28 mouse cellular contexts compared by ENCODE assay signal in genomic region chr14:61516471-61517426, GRCm38 (mm10). TPM values are rescaled to one million over a fixed set of nuclear protein-coding genes. Genes with fewer than 3 reads are reported as not detected.
DNase-seq lines count a peak whose midpoint lies in the region; ATAC-seq and TF ChIP-seq lines count a peak whose summit lies in the region.
"Had no signal": no experiment of that assay in that cellular context is flagged by ENCODE, and none has a peak within 500 bp of the region (broad histone marks: within the 10 kb centered on the region; RNA-seq: fewer than 3 reads in every experiment).

No protein-coding gene starts in this region.

- TF ChIP-seq CTCF in bone marrow macrophage, adult 2 months (IDR thresholded peaks at IDR 0.05; ENCODE audit: low read depth, low read length), result no peak
- no peak for TF ChIP-seq CTCF in liver, postnatal 0 days (IDR thresholded peaks at IDR 0.05; ENCODE audit: low read depth)

- peak; percentile 25 for DNase-seq in 416B (ENCODE audit: low read depth)
- no peak for DNase-seq in liver, postnatal 0 days
- no peak for DNase-seq in hindbrain, embryonic 11.5 days (ENCODE audit: low spot score)
- DNase-seq in retina, embryonic 14.5 days (ENCODE audit: low spot score), result no peak
- DNase-seq in kidney, postnatal 36 days, result no peak
- no peak for DNase-seq in thymus, adult 18-20 months
- DNase-seq: adrenal gland, adult 8-10 months; cerebellum, adult 2 months; cerebellum, postnatal 25 days; forebrain, postnatal 0 days; gastrocnemius, postnatal 10 days; heart, postnatal 14 days; kidney, adult 18-20 months; kidney, postnatal 4 days; lung, adult 2 months; lung, postnatal 10 days; midbrain, embryonic 14.5 days; right cerebral cortex, adult 18-20 months; thymus, postnatal 14 days had no signal

- no peak overlapping the region for H3K4me3 ChIP-seq in bone marrow macrophage, adult 2 months (ENCODE audit: insufficient read depth, low read length)
- H3K4me3 ChIP-seq in liver, embryonic 12.5 days, result no peak overlapping the region
- no peak overlapping the region for H3K4me3 ChIP-seq in liver, postnatal 0 days (ENCODE audit: low read depth, low read length)
- H3K4me3 ChIP-seq in hindbrain, embryonic 11.5 days (ENCODE audit: low read depth, low read length), result no peak overlapping the region
- H3K4me3 ChIP-seq: embryonic facial prominence, embryonic 10.5 days; embryonic facial prominence, embryonic 15.5 days; forebrain, embryonic 12.5 days; hindbrain, embryonic 10.5 days; limb, embryonic 13.5 days had no signal

- H3K9me3 ChIP-seq in liver, embryonic 12.5 days (replicated peaks), result no peaks in the 10 kb centered on the region
- no peaks in the 10 kb centered on the region for H3K9me3 ChIP-seq in liver, postnatal 0 days (ENCODE audit: low read length)
- no peaks in the 10 kb centered on the region for H3K9me3 ChIP-seq in hindbrain, embryonic 11.5 days (ENCODE audit: control insufficient read depth, low read length)
- H3K9me3 ChIP-seq: embryonic facial prominence, embryonic 10.5 days; embryonic facial prominence, embryonic 15.5 days; forebrain, embryonic 12.5 days; hindbrain, embryonic 10.5 days had no signal

- peaks cover 18% of the 10 kb centered on the region for H3K4me1 ChIP-seq in bone marrow macrophage, adult 2 months (ENCODE audit: control insufficient read depth, insufficient read depth, low read length)
- H3K4me1 ChIP-seq in liver, embryonic 12.5 days, result peaks cover 16% of the 10 kb centered on the region
- no peaks in the 10 kb centered on the region for H3K4me1 ChIP-seq in liver, postnatal 0 days (ENCODE audit: insufficient read depth)
- H3K4me1 ChIP-seq in hindbrain, embryonic 11.5 days (replicated peaks; ENCODE audit: control insufficient read depth, insufficient read depth, low read length), result no peaks in the 10 kb centered on the region
- H3K4me1 ChIP-seq: embryonic facial prominence, embryonic 10.5 days; embryonic facial prominence, embryonic 15.5 days; forebrain, embryonic 12.5 days; hindbrain, embryonic 10.5 days; limb, embryonic 13.5 days had no signal

- no peaks in the 10 kb centered on the region for H3K27me3 ChIP-seq in liver, embryonic 12.5 days (replicated peaks)
- no peaks in the 10 kb centered on the region for H3K27me3 ChIP-seq in liver, postnatal 0 days (ENCODE audit: insufficient read depth, low read length)
- H3K27me3 ChIP-seq in hindbrain, embryonic 11.5 days (ENCODE audit: control insufficient read depth, insufficient read depth, low read length), result no peaks in the 10 kb centered on the region
- H3K27me3 ChIP-seq: embryonic facial prominence, embryonic 15.5 days; forebrain, embryonic 12.5 days; limb, embryonic 13.5 days had no signal

- peak overlapping the region; percentile 40 for H3K4me2 ChIP-seq in liver, embryonic 12.5 days
- H3K4me2 ChIP-seq in liver, postnatal 0 days (ENCODE audit: low read depth, low read length), result no peak overlapping the region
- H3K4me2 ChIP-seq in hindbrain, embryonic 11.5 days (replicated peaks; ENCODE audit: low read depth, low read length), result no peak overlapping the region
- H3K4me2 ChIP-seq: embryonic facial prominence, embryonic 15.5 days; forebrain, embryonic 12.5 days; limb, embryonic 13.5 days had no signal

- no peak for TF ChIP-seq EP300 in liver, postnatal 0 days (IDR thresholded peaks at IDR 0.05; ENCODE audit: low read depth)

- TF ChIP-seq POLR2A in bone marrow macrophage, adult 2 months (IDR thresholded peaks at IDR 0.05; ENCODE audit: borderline replicate concordance, low read depth, low read length), result no peak

- 0 out of 2 replicates have a peak overlapping the region, but pooled peaks have one; percentile 92 for H3K27ac ChIP-seq in bone marrow macrophage, adult 2 months (ENCODE audit: insufficient read depth, low read depth, low read length)
- peak overlapping the region; percentile 30; the same call in 1 of the 2 replicates for H3K27ac ChIP-seq in liver, embryonic 12.5 days
- H3K27ac ChIP-seq in liver, postnatal 0 days (ENCODE audit: low read depth), result no peak overlapping the region
- no peak overlapping the region for H3K27ac ChIP-seq in hindbrain, embryonic 11.5 days (ENCODE audit: low read depth, low read length)
- H3K27ac ChIP-seq: embryonic facial prominence, embryonic 10.5 days; embryonic facial prominence, embryonic 15.5 days; forebrain, embryonic 12.5 days; hindbrain, embryonic 10.5 days; limb, embryonic 13.5 days had no signal

- H3K36me3 ChIP-seq in liver, embryonic 12.5 days, result no peaks in the 10 kb centered on the region
- no peaks in the 10 kb centered on the region for H3K36me3 ChIP-seq in liver, postnatal 0 days (replicated peaks; ENCODE audit: insufficient read depth, low read length)
- no peaks in the 10 kb centered on the region for H3K36me3 ChIP-seq in hindbrain, embryonic 11.5 days (ENCODE audit: control insufficient read depth, insufficient read depth, low read length)
- H3K36me3 ChIP-seq: embryonic facial prominence, embryonic 10.5 days; embryonic facial prominence, embryonic 15.5 days; forebrain, embryonic 12.5 days; hindbrain, embryonic 10.5 days; limb, embryonic 13.5 days had no signal

- 41% methylated on average over 9 of the region's 9 CpGs for WGBS in liver, embryonic 12.5 days (ENCODE audit: insufficient replicate concordance)
- 56% methylated on average over 9 of the region's 9 CpGs for WGBS in liver, postnatal 0 days (ENCODE audit: insufficient replicate concordance)
- 83% methylated on average over 9 of the region's 9 CpGs for WGBS in hindbrain, embryonic 11.5 days

- ATAC-seq in liver, embryonic 12.5 days, result peak; percentile 90
- ATAC-seq in liver, postnatal 0 days, result 0 out of 2 replicates have a peak, but pooled peaks have one; percentile 36
- no peak for ATAC-seq in hindbrain, embryonic 11.5 days (ENCODE audit: low FRiP score)
- ATAC-seq: activated CD4-positive, CD25-positive, alpha-beta regulatory T cell, adult 4 months; forebrain, postnatal 0 days; hindbrain, embryonic 16.5 days had no signal

- H3K9ac ChIP-seq in liver, embryonic 12.5 days, result no peak overlapping the region
- no peak overlapping the region for H3K9ac ChIP-seq in liver, postnatal 0 days (replicated peaks)
- H3K9ac ChIP-seq in hindbrain, embryonic 11.5 days (ENCODE audit: low read depth, low read length), result no peak overlapping the region
- H3K9ac ChIP-seq: embryonic facial prominence, embryonic 15.5 days; forebrain, embryonic 12.5 days; forebrain, postnatal 0 days; limb, embryonic 13.5 days had no signal

RNA-seq across cellular contexts. Expression of gene Spryd7, which starts 39.9 kb away (rescaled TPM):
- 14.6 and 15.8 TPM in 2 replicates for polyA plus RNA-seq in bone marrow macrophage, adult 2 months (2012; ENCODE audit: insufficient read depth, insufficient read length, missing spikeins)
- polyA plus RNA-seq in liver, embryonic 12.5 days (2016; fragmentation: Nextera tagmentation; extraction: Ambion mirVana), result 15.2 and 15.3 TPM in 2 replicates
- polyA plus RNA-seq in liver, postnatal 0 days (2015; fragmentation: Nextera tagmentation; extraction: Ambion mirVana), result 7.0 and 7.2 TPM in 2 replicates
- polyA plus RNA-seq in hindbrain, embryonic 11.5 days (2014; fragmentation: Nextera tagmentation; extraction: Ambion mirVana), result 19.2 and 20.0 TPM in 2 replicates

Comparison
In these comparisons a context has a peak if more than half of its experiments do, and no peak if none do; other contexts are left out.
1. H3K27ac ChIP-seq: peak in bone marrow macrophage, adult 2 months (single experiment) and liver, embryonic 12.5 days (single experiment); none in liver, postnatal 0 days (single experiment) and hindbrain, embryonic 11.5 days (single experiment).